Mouse (Mus musculus) left cerebral cortex, adult 2 months (tissue): ENCODE data around the gene Dot1l. TPM values are rescaled to one million over a fixed set of nuclear protein-coding genes. Genes with fewer than 3 reads are reported as not detected.

Experiments used
- DNase-seq, 2 experiments: peaks; one replicate each; pipeline ENCODE4 v3.0.0; 2021 to 2022; ENCODE audit warnings: low spot score in 2 of 2, mixed read lengths in 1 of 2; ENCODE audit errors: extremely low spot score in 1 of 2
- H3K27ac ChIP-seq: fragments of 200-600 bp; 2 replicates; pipeline ENCODE4 v1.8.1; 2022
- H3K4me3 ChIP-seq: fragments of 200-600 bp; 2 replicates; pipeline ENCODE4 v1.8.1; 2022
- CTCF ChIP-seq: fragments of 200-600 bp; IDR thresholded peaks from 2 replicates; pipeline ENCODE4 v1.8.1; 2022; ENCODE audit warnings: antibody characterized with exemption, mild to moderate bottlenecking, moderate library complexity
- intact Hi-C: fragments of 180-260 bp; cut with DNase I; formaldehyde crosslinking; loops from one replicate; pipeline ENCODE4 v1.15.1; 2025
- long read RNA-seq, 2 experiments: library from polyadenylated mRNA; stranded (forward); transcript quantifications; one replicate each; pipeline ENCODE4 v2.0.0; 2021; ENCODE audit warnings: borderline mapping rate in 2 of 2
- total RNA-seq, 2 experiments: library from RNA; stranded (reverse); gene quantifications; 2 replicates each; pipeline ENCODE4 v1.2.3; 2021

The Dot1l gene
- 10 to 100 TPM; 64.6 to 75.3 TPM for total RNA-seq
- long read RNA-seq, experiment 1, full-length matches to known transcripts: 4 of 44 reads
- long read RNA-seq, experiment 1, partial matches to known transcripts: 21 of 44 reads
- long read RNA-seq, experiment 1, other reads (novel, unspliced or antisense): 19 of 44 reads
- long read RNA-seq, experiment 2, partial matches to known transcripts: 51 of 58 reads
- long read RNA-seq, experiment 2, other reads (novel, unspliced or antisense): 7 of 58 reads

DNA sequence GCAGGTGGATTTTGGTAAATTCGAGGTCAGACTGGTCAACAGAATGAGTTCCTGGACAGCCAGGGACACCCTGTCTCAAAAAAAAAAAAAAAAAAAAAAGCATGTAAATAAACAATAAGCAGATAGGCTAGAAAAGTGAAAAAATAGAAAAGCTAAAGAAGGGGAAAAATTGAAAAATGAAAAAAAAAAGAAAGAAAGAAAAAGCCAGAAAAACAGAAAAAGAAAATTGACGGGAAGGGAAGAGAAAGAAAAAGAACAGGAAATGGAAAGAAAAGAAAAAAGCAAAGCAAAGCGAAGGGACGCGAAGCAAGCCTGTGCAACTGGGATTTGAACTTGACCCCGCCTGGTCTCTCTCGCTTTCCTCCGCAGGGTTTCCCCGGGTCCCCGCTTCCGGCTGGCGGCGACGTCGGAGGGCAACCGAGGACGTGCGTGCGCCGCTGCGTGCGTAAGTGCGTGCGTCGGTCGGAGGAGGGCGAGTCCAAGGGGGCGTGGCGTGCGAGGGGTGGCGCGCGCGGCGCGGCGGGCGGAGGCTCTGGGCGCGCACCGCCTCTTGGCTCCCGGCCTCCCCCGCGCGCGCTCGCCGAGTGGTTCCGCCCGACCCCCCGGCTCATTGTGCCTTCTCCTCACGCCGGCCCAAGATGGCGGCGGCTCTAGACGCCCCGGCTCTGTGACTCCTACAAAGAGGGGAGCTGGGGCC, at the start of gene Dot1l:
Dot1l (plus strand) TSS at position 613 of the 697 bp plus-strand sequence.
- peak; percentile 99 for DNase-seq
- TF ChIP-seq CTCF: no peak
- intact Hi-C loops: loop anchor here (2.0 kb wide), 1 partner anchor 44 kb away; the partner anchor contains the start of genes Plekhj1 and Sf3a2
- peak within 1 kb of the TSS; percentile 71 for H3K4me3 ChIP-seq
- peak within 1 kb of the TSS; percentile 90 for H3K27ac ChIP-seq

DNA sequence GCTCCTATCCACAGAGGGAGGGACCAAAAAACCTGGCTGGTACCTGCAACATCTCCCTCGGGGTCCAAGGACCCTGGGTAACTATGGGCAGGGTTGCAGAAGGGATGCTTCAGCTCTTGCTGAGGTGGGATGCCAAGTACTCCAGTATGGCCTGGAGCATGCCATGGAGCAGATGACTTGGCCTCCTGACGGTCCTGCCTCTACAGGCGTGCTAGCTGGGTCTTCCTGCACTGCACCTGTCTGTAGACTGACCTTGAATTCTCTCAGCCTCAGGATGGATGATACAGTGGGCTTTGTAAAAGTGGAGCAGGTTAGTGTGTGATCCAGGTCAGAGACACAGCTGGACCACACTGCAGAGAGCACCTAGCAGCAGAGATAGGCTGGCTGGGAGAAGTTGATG, 49.5 kb upstream of the Dot1l start:
- no peak overlapping the region for H3K4me3 ChIP-seq
- intact Hi-C loops: no loop called here
- no peak overlapping the region for H3K27ac ChIP-seq
- no peak for DNase-seq
- no peak for TF ChIP-seq CTCF

GRCm38 (mm10) chr10:80710834-80711233, 44.2 kb upstream of the Dot1l start:
- TF ChIP-seq CTCF: no peak
- Histone ChIP-seq H3K27ac (no peak overlapping the region), H3K4me3 (no peak overlapping the region)
- intact Hi-C loops: no loop called here
- DNase-seq: no peak

- Histone ChIP-seq H3K27ac (no peak overlapping the region), H3K4me3 (no peak overlapping the region)
- no peak for DNase-seq
- TF ChIP-seq CTCF: no peak
- intact Hi-C loops: no loop called here
Measured at GRCm38 (mm10) chr10:80717281-80717680, 37.7 kb upstream of the Dot1l start.

- no peak overlapping the region for H3K4me3 ChIP-seq
- intact Hi-C loops: no loop called here
- no peak for TF ChIP-seq CTCF
Measured at GRCm38 (mm10) chr10:80727369-80728127, 27.5 kb upstream of the Dot1l start.

DNA sequence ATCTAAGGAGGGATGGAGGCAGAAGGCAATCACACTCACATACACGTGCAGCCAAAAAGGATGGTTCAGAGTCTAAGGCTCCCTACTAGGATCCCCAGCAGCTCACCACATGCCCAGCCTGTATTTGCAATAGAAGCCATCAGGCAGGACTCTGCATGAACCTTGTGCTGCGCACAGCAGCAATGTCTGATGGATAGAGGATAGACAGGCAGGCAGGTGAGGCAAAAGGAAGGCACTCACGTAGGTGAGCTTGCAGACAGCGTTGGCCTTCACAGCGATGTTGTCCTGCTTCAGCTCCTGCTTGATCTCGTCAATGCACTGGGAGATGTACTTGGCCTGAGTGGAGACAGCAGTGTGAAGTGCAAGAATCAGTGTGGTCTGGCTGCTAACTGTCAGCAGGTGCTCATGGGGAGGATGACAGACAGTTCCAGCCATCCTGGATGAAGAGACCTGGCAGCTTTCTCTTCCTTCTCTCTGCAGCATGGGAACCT, 22.4 kb upstream of the Dot1l start:
- DNase-seq: no peak
- intact Hi-C loops: no loop called here
- H3K4me3 ChIP-seq: no peak overlapping the region
- H3K27ac ChIP-seq: no peak overlapping the region
- TF ChIP-seq CTCF: no peak

More at GRCm38 (mm10) chr10:80727369-80728127, 27.5 kb upstream of the Dot1l start:
- DNase-seq: no peak
- no peak overlapping the region for H3K27ac ChIP-seq

GRCm38 (mm10) chr10:80736731-80737130, 18.3 kb upstream of the Dot1l start:
- no peak for DNase-seq
- H3K27ac ChIP-seq: no peak overlapping the region
- no peak overlapping the region for H3K4me3 ChIP-seq
- TF ChIP-seq CTCF: no peak
- intact Hi-C loops: no loop called here

GRCm38 (mm10) chr10:80738657-80739056, 16.3 kb upstream of the Dot1l start:
- Histone ChIP-seq H3K4me3 (no peak overlapping the region), H3K27ac (no peak overlapping the region)
- no peak for DNase-seq
- TF ChIP-seq CTCF: peak; percentile 29; the same call in 1 of the 2 replicates
- intact Hi-C loops: no loop called here

- peak overlapping the region; percentile 79 for H3K4me3 ChIP-seq
- intact Hi-C loops: no loop called here
- DNase-seq: no peak
- peak overlapping the region; percentile 86 for H3K27ac ChIP-seq
- no peak for TF ChIP-seq CTCF
Measured at GRCm38 (mm10) chr10:80741146-80741545, 13.9 kb upstream of the Dot1l start.

DNA sequence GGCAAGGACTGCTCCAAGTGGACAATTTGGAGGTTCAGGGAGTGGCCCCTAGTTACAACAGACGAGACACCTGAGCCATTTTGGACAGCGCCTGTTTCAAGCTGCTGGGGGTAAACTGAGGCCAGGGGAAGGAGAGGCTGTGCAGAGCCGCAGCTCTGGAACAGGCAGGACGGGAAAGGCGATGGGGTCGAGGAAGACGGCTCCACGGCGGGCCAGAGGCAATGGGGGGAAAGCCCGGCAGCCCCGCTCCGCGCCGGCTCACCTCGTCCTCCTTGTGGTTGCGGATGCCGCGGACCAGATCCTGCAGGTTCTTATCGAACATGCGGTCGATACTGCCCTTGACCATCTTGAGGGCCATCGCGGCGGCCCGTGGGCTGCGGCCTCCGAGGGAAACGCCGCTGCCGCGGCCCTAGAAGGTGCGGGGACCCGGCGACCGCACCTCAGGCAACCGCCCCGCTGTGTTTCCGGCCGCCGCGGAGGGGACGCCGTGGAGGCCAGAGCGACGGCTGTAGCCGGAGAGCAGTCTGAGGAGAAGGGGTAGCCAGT, 13.3 kb upstream of the Dot1l start:
- intact Hi-C loops: no loop called here
- Histone ChIP-seq H3K27ac (peak overlapping the region; percentile 86), H3K4me3 (peak overlapping the region; percentile 79)
- peak in 1 of 2 experiments; percentile 32 for DNase-seq
- TF ChIP-seq CTCF: no peak

DNA sequence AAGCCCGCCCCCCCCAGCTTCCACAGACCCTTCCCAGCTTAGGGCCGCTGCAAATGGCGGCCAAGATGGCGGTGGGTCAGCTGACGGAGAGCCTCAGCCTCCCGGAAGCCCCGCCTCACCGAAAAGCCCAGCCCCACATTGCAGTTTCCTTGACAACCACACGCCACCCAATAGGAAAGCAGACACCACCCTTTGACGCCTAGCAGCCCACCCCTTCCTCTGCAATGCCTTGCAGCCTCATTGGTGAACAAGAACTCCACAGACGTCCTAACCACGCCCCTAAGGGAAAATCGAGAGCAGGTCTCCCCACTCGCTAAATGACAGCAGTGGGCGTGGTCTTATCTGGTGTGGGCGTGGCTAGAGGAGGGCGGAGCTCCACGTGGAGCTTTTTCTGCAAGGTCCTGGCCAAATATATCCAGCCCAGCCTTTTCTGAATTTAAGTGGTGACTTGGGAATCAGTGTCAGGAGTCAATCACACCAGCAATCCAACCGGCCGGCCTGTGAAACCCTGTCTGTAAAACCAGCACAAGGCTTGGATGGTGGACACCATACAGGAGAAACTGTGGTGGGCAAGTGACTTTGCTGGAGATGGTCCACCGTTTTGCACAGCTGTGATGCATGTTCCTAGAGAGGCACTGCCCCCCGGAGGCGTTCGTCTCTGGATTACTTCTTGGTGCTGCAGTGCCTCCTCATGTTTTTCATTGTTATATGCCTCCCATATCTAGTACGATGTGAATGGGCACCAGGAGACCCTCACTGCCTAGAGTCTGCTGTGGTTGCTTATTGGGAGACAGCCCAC, 12.6 kb upstream of the Dot1l start, which contains the start of gene Ap3d1:
Ap3d1 (minus strand) TSS at position 85 of the 799 bp plus-strand sequence.
- peak; percentile 94 to 95 for DNase-seq
- intact Hi-C loops: no loop called here
- no peak for TF ChIP-seq CTCF
- Histone ChIP-seq H3K4me3 (peak within 1 kb of the TSS; percentile 79), H3K27ac (peak within 1 kb of the TSS; percentile 86)
